Mouse (Mus musculus): ENCODE results near the gene Phldb2. TPM values are rescaled to one million over a fixed set of nuclear protein-coding genes. Genes with fewer than 3 reads are reported as not detected.

Gene Phldb2
- polyA plus RNA-seq, 1 experiment from 2014 or later, result 49.3 TPM

DNA sequence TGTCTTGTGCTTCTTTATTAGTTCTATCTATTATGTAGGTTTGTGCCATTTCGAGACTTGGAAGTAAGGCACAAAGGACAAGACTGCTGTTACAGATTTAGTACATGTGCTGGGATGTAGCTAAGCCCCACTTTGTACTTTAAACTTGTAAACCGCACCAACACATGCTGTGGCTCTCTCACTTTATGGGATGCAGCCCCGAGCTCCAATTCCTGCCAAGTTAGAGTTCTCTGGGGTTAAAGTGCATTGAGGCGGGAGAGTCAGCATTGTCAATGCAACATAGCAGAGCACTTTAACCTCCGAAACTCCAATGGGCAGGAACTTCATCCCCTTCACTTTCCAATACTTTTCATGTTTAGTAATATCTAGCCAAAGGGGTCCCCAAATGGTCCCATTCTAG is 224.2 kb downstream of the Phldb2 start:
- ATAC-seq (ENCODE audit: insufficient number of reproducible peaks, low FRiP score, low TSS enrichment, low read depth) (no peak), DNase-seq (ENCODE audit: low spot score) (no peak)
- 78% methylated on average over 5 of the region's 5 CpGs for WGBS
- no peaks in the 10 kb centered on the region for H3K9me3 ChIP-seq (ENCODE audit: control insufficient read depth, low read length)
- H3K27me3 ChIP-seq (ENCODE audit: control insufficient read depth, insufficient read depth, low read length), result no peaks in the 10 kb centered on the region
- H3K27ac ChIP-seq (replicated peaks; ENCODE audit: low read depth, low read length), result no peak overlapping the region
- H3K36me3 ChIP-seq (ENCODE audit: control insufficient read depth, insufficient read depth, low read length), result peaks cover 11% of the 10 kb centered on the region; the same call in 1 of the 2 replicates
- H3K9ac ChIP-seq (ENCODE audit: low read length), result no peak overlapping the region
- no peak overlapping the region for H3K4me2 ChIP-seq (ENCODE audit: low read depth, severe bottlenecking)
- no peak overlapping the region for H3K4me3 ChIP-seq (ENCODE audit: low read depth, low read length)
- peaks cover 7% of the 10 kb centered on the region for H3K4me1 ChIP-seq (ENCODE audit: control insufficient read depth, insufficient read depth, low read length)

DNA sequence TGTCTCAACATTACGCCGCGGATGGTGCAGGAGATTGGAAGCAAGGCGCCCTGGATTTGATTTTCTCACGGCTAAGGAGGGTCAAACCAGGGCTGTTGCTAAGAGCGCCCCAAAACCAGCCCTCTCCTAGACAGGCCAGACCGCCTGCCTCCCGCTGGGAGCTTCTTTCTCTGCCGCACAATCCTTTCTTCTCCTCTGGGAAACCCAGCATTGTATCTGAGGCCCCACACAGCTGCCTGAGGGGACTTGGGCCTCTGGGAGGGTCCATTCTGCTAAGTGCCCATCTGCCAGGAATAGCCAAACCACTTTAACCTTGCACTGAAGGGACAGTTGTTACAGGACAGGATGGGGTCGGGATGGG is 228.7 kb downstream of the Phldb2 start:
- no peak overlapping the region for H3K27ac ChIP-seq (replicated peaks; ENCODE audit: low read depth, low read length)
- no peaks in the 10 kb centered on the region for H3K9me3 ChIP-seq (ENCODE audit: control insufficient read depth, low read length)
- DNase-seq (ENCODE audit: low spot score) (no peak), ATAC-seq (ENCODE audit: insufficient number of reproducible peaks, low FRiP score, low TSS enrichment, low read depth) (peak; percentile 50)
- H3K4me2 ChIP-seq (ENCODE audit: low read depth, severe bottlenecking), result peak overlapping the region; percentile 91
- H3K4me3 ChIP-seq (ENCODE audit: low read depth, low read length), result peak overlapping the region; percentile 53
- WGBS, result 2% methylated on average over 10 of the region's 10 CpGs
- peak overlapping the region; percentile 79 for H3K9ac ChIP-seq (ENCODE audit: low read length)
- H3K36me3 ChIP-seq (ENCODE audit: control insufficient read depth, insufficient read depth, low read length), result peaks cover 2% of the 10 kb centered on the region; the same call in 1 of the 2 replicates
- H3K27me3 ChIP-seq (ENCODE audit: control insufficient read depth, insufficient read depth, low read length), result no peaks in the 10 kb centered on the region
- peaks cover 12% of the 10 kb centered on the region for H3K4me1 ChIP-seq (ENCODE audit: control insufficient read depth, insufficient read depth, low read length)

DNA sequence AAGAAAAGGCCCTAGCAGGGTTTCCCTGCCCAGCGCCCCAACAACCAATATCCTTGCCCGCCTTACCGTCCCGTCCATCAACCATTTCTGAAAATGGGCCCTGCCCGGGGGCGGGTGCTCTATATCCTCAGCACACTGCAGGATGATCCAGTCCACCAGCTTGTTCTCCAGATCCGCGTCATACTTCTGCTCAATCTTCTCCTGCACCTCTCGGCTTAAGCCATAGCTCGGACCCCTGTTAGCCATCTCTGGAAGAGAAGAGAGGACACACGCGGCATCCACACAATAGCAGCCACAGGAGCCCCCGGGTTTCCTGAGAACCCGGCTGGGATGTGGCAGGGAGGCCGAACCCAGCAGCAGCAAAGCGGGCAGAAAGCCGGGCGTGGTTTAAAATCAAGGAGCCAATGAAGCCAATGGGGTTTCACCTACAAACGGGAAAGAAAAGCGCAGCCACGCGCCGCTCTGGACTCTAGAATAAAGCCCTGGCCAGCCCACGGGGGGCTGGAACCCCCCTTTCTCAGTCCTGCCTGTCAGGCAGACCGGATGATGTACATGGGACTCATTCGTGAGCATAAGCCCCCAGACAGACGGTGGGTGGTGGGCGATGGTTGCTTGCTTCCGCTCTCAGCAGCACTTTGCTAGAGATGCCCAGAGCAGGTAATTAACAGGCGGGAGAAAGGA is 229.2 kb downstream of the Phldb2 start, which contains the start of gene Tagln3:
TSS of gene Tagln3 (minus strand) at position 548 of the 681 bp plus-strand sequence.
- WGBS, result 1% methylated on average over 30 of the region's 30 CpGs
- Histone ChIP-seq H3K4me2 (ENCODE audit: low read depth, severe bottlenecking) (peak within 1 kb of the TSS; percentile 91), H3K9ac (ENCODE audit: low read length) (peak within 1 kb of the TSS; percentile 79), H3K4me1 (ENCODE audit: control insufficient read depth, insufficient read depth, low read length) (peaks cover 12% of the 10 kb centered on the region), H3K27ac (replicated peaks; ENCODE audit: low read depth, low read length) (no peak within 1 kb of the TSS), H3K27me3 (ENCODE audit: control insufficient read depth, insufficient read depth, low read length) (no peaks in the 10 kb centered on the region), H3K4me3 (ENCODE audit: low read depth, low read length) (peak within 1 kb of the TSS; percentile 53), H3K36me3 (ENCODE audit: control insufficient read depth, insufficient read depth, low read length) (no peaks in the 10 kb centered on the region), H3K9me3 (ENCODE audit: control insufficient read depth, low read length) (no peaks in the 10 kb centered on the region)
- DNase-seq (ENCODE audit: low spot score) (peak; percentile 81), ATAC-seq (ENCODE audit: insufficient number of reproducible peaks, low FRiP score, low TSS enrichment, low read depth) (peak; percentile 78)

DNA sequence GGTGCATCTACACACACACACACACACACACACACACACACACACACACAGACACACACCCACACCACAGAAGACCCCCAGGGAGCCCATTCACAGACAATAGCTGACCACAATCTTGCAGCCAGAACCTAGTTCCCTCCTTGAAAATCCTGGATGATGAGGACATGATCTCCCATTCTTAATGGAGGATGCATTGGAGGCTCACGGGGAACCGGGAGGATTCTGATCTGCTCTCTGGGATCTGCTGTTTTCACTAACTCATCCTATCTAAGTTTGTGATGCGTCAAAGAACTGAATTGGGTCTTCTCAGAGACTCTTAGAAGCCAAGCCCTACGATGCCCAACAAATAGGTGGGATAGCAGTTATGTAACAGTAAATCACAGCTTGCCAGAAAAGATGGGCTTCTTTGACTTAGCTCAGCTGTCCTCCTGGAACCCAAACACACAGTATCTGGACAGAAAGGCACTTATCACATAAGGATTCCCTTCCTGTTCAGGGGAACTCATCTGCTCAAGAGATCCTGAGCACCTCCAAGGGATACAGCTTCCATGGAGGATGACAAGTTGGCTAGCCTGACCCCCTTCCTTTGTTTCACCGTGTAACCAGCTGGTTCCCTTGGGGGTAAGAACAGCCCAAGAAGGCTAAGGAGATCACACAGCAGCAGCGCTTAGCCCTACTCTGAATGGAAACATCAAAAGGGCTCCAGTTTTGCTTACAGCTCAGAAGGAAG is 230.1 kb downstream of the Phldb2 start:
- no peaks in the 10 kb centered on the region for H3K9me3 ChIP-seq (ENCODE audit: control insufficient read depth, low read length)
- peaks cover 12% of the 10 kb centered on the region for H3K4me1 ChIP-seq (ENCODE audit: control insufficient read depth, insufficient read depth, low read length)
- H3K27ac ChIP-seq (replicated peaks; ENCODE audit: low read depth, low read length), result no peak overlapping the region
- ATAC-seq (ENCODE audit: insufficient number of reproducible peaks, low FRiP score, low TSS enrichment, low read depth) (no peak), DNase-seq (ENCODE audit: low spot score) (no peak)
- peak overlapping the region; percentile 53 for H3K4me3 ChIP-seq (ENCODE audit: low read depth, low read length)
- WGBS, result 60% methylated on average over 6 of the region's 6 CpGs
- no peaks in the 10 kb centered on the region for H3K27me3 ChIP-seq (ENCODE audit: control insufficient read depth, insufficient read depth, low read length)
- H3K36me3 ChIP-seq (ENCODE audit: control insufficient read depth, insufficient read depth, low read length), result no peaks in the 10 kb centered on the region
- peak overlapping the region; percentile 91 for H3K4me2 ChIP-seq (ENCODE audit: low read depth, severe bottlenecking)
- peak overlapping the region; percentile 79 for H3K9ac ChIP-seq (ENCODE audit: low read length)

DNA sequence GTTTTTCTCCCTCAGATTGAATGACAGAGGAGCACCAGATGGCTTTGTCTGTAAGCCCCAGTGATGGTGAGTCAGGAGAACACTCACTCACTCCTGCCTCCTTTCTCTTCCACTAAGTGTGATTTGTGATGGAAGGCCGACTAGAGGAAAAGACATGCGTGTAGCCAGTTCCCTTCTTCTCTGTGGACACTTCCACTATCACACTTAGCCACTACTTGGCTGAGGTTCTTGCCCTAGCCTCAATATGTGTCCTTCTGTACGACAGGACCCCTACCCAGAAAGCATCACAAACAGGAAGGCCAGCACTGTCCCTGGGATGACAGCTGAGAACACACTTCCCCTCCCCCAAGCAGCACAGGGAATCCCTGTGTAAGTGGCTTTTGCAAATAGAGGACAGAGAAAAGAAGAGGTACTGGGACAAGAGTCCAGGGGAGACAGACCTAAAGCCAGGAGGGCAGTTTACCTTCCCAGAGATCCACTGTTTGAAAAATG is 230.9 kb downstream of the Phldb2 start:
- Histone ChIP-seq H3K9me3 (ENCODE audit: control insufficient read depth, low read length) (no peaks in the 10 kb centered on the region), H3K27me3 (ENCODE audit: control insufficient read depth, insufficient read depth, low read length) (no peaks in the 10 kb centered on the region), H3K4me2 (ENCODE audit: low read depth, severe bottlenecking) (no peak overlapping the region; the same call in 1 of the 2 replicates), H3K27ac (replicated peaks; ENCODE audit: low read depth, low read length) (no peak overlapping the region), H3K4me3 (ENCODE audit: low read depth, low read length) (no peak overlapping the region; the same call in 1 of the 2 replicates), H3K36me3 (ENCODE audit: control insufficient read depth, insufficient read depth, low read length) (no peaks in the 10 kb centered on the region), H3K9ac (ENCODE audit: low read length) (no peak overlapping the region), H3K4me1 (ENCODE audit: control insufficient read depth, insufficient read depth, low read length) (peaks cover 12% of the 10 kb centered on the region)
- no peak for DNase-seq (ENCODE audit: low spot score)
- ATAC-seq (ENCODE audit: insufficient number of reproducible peaks, low FRiP score, low TSS enrichment, low read depth), result no peak
- WGBS, result 79% methylated on average over 3 of the region's 3 CpGs

DNA sequence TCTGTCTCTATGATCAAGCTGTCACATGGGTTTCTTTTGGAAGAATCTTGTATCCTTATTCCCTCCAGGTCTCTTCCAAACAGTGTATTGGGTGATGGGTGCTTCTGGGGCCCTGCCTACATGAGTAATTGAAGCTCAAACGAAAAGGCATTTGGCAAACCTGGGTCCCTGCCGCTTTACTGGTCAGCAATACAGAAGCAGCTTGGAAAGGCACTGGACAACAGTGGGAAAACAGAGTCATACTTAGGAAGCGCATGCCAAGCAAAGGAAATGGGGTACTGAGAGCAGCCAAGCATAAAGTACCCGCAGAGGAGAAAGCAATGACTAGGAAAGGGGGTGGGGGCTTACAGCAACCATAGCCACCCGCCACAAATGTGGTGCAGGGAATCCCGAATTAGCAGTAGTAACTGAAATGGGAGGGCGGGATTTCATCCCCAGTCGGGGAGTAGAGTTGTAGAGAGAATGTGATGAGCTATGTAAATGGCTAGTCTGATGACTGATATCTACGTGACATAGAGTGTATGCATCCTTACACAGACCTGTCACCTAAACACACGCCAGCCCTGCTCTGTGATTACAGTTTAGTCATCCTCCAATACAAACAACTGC is 233.3 kb downstream of the Phldb2 start:
- no peak overlapping the region for H3K4me3 ChIP-seq (ENCODE audit: low read depth, low read length)
- no peaks in the 10 kb centered on the region for H3K9me3 ChIP-seq (ENCODE audit: control insufficient read depth, low read length)
- H3K4me1 ChIP-seq (ENCODE audit: control insufficient read depth, insufficient read depth, low read length), result peaks cover 12% of the 10 kb centered on the region
- H3K4me2 ChIP-seq (ENCODE audit: low read depth, severe bottlenecking), result no peak overlapping the region
- no peak overlapping the region for H3K9ac ChIP-seq (ENCODE audit: low read length)
- 88% methylated on average over 10 of the region's 10 CpGs for WGBS
- ATAC-seq (ENCODE audit: insufficient number of reproducible peaks, low FRiP score, low TSS enrichment, low read depth), result no peak
- no peaks in the 10 kb centered on the region for H3K36me3 ChIP-seq (ENCODE audit: control insufficient read depth, insufficient read depth, low read length)
- no peak for DNase-seq (ENCODE audit: low spot score)
- no peaks in the 10 kb centered on the region for H3K27me3 ChIP-seq (ENCODE audit: control insufficient read depth, insufficient read depth, low read length)
- no peak overlapping the region for H3K27ac ChIP-seq (replicated peaks; ENCODE audit: low read depth, low read length)

DNA sequence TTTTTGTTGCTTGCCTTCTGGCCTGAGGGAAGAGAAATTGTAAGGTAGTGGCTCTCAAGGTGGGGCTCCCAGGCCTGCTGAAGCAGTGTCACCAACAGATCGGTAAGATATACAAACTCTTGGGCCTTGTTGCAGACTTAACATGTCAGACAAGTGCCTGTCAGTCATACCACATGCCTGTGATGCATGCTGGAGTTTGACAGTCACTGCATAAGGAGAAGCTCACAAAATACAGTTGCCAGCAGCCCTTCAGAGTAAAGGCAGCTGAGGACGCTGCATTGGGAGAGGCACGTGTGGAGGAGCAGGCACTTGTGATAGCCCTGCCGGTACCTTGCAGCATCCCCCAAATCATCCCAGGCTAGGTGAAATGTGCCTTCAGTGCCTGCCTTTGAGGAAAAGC is 235.1 kb downstream of the Phldb2 start:
- no peak overlapping the region for H3K4me2 ChIP-seq (ENCODE audit: low read depth, severe bottlenecking)
- peaks cover under 1% of the 10 kb centered on the region; the same call in 1 of the 2 replicates for H3K4me1 ChIP-seq (ENCODE audit: control insufficient read depth, insufficient read depth, low read length)
- H3K4me3 ChIP-seq (ENCODE audit: low read depth, low read length), result no peak overlapping the region
- no peak for ATAC-seq (ENCODE audit: insufficient number of reproducible peaks, low FRiP score, low TSS enrichment, low read depth)
- H3K9me3 ChIP-seq (ENCODE audit: control insufficient read depth, low read length), result no peaks in the 10 kb centered on the region
- DNase-seq (ENCODE audit: low spot score), result no peak
- no peaks in the 10 kb centered on the region for H3K27me3 ChIP-seq (ENCODE audit: control insufficient read depth, insufficient read depth, low read length)
- no peak overlapping the region for H3K27ac ChIP-seq (replicated peaks; ENCODE audit: low read depth, low read length)
- no peaks in the 10 kb centered on the region for H3K36me3 ChIP-seq (ENCODE audit: control insufficient read depth, insufficient read depth, low read length)
- no peak overlapping the region for H3K9ac ChIP-seq (ENCODE audit: low read length)
- 89% methylated on average over 4 of the region's 4 CpGs for WGBS

DNA sequence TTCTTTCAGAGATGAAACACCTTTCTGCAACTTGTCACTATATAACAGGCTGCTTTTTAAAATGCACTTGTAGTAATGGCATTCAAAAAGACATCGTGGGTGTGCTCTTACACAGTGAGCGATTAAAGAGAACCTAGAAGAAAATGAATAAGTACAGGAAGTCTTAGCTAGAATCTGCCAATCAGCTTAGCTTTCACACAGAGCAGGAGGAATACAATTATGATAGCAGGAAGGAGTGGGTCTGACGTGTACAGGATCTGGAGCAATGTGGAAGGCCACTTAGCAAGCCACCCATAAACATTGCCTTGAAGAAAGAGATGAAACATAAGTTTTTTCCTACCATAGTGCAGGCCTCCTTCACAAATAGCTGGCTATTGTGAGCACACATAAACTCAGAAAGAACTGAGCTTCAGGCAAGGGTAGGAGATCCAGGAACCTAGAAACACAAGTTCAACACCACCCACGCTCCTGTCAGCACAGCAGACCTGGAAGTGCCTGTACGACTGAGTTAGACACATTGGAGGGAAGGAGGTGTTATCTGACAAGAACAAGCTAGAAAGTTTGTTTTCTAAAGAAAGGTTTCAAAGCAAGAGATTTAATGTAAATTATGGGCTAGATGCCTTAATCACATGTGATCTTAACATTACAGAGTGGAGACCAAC is 238.8 kb downstream of the Phldb2 start:
- Histone ChIP-seq H3K36me3 (ENCODE audit: control insufficient read depth, insufficient read depth, low read length) (no peaks in the 10 kb centered on the region), H3K4me1 (ENCODE audit: control insufficient read depth, insufficient read depth, low read length) (no peaks in the 10 kb centered on the region), H3K9me3 (ENCODE audit: control insufficient read depth, low read length) (no peaks in the 10 kb centered on the region), H3K27me3 (ENCODE audit: control insufficient read depth, insufficient read depth, low read length) (no peaks in the 10 kb centered on the region), H3K27ac (replicated peaks; ENCODE audit: low read depth, low read length) (no peak overlapping the region), H3K9ac (ENCODE audit: low read length) (no peak overlapping the region), H3K4me3 (ENCODE audit: low read depth, low read length) (no peak overlapping the region), H3K4me2 (ENCODE audit: low read depth, severe bottlenecking) (no peak overlapping the region)
- DNase-seq (ENCODE audit: low spot score) (no peak), ATAC-seq (ENCODE audit: insufficient number of reproducible peaks, low FRiP score, low TSS enrichment, low read depth) (no peak)
- 88% methylated on average over 5 of the region's 5 CpGs for WGBS

All from limb, embryonic 11.5 days (tissue).